Mouse (Mus musculus) MEL (cell line): ENCODE measurements around the gene Has1. TPM values are rescaled to one million over a fixed set of nuclear protein-coding genes. Genes with fewer than 3 reads are reported as not detected.
A peak's percentile ranks its signal among the peaks of the same experiment; 100 is the strongest.

Source experiments
- DNase-seq: peaks from one replicate; pipeline ENCODE4 v3.0.0; 2011; ENCODE audit warnings: low read depth, low spot score
- H3K27ac ChIP-seq: 2 replicates; pipeline ENCODE4 v1.5.1; 2012; ENCODE audit warnings: low read depth, mild to moderate bottlenecking, control low read depth, low read length, moderate library complexity; ENCODE audit not compliant: control insufficient read depth
- H3K27me3 ChIP-seq, 2 experiments: fragments of 150-350 bp in 1 of 2; sonication (generic) in 1 of 2; 2 replicates each; pipeline ENCODE4 v1.6.1; 2012; ENCODE audit warnings: low read length in 2 of 2, mild to moderate bottlenecking in 2 of 2, improper control_type of control experiment in 1 of 2, moderate library complexity in 1 of 2; ENCODE audit not compliant: insufficient read depth in 2 of 2, control insufficient read depth in 1 of 2
- H3K36me3 ChIP-seq, 2 experiments: 2 replicates each; pipeline ENCODE4 v1.6.1; 2012 to 2014; ENCODE audit warnings: low read length in 2 of 2, improper control_type of control experiment in 1 of 2, inconsistent platforms in 1 of 2, mild to moderate bottlenecking in 1 of 2; ENCODE audit not compliant: insufficient read depth in 2 of 2, control insufficient read depth in 1 of 2
- H3K4me1 ChIP-seq, 2 experiments: fragments of 150-350 bp in 1 of 2; sonication (generic) in 1 of 2; 2 replicates each; pipeline ENCODE4 v1.6.1; 2012; ENCODE audit warnings: low read length in 2 of 2, improper control_type of control experiment in 1 of 2, mild to moderate bottlenecking in 1 of 2; ENCODE audit not compliant: insufficient read depth in 2 of 2, control insufficient read depth in 1 of 2
- H3K4me3 ChIP-seq, 2 experiments: fragments of 150-350 bp in 1 of 2; sonication (generic) in 1 of 2; 2 replicates each; pipeline ENCODE4 v1.5.1; 2012; ENCODE audit warnings: low read depth in 2 of 2, low read length in 2 of 2, mild to moderate bottlenecking in 2 of 2, moderate library complexity in 2 of 2, control low read depth in 1 of 2, improper control_type of control experiment in 1 of 2; ENCODE audit not compliant: control insufficient read depth in 1 of 2, insufficient read depth in 1 of 2
- H3K79me2 ChIP-seq: 2 replicates; pipeline ENCODE4 v1.6.1; 2012; ENCODE audit warnings: mild to moderate bottlenecking, low read length, moderate library complexity; ENCODE audit not compliant: control insufficient read depth, poor library complexity, insufficient read depth
- H3K9ac ChIP-seq: 2 replicates; pipeline ENCODE4 v1.6.1; 2012; ENCODE audit warnings: low read depth, mild to moderate bottlenecking, control low read depth, low read length, moderate library complexity; ENCODE audit not compliant: control insufficient read depth, poor library complexity, severe bottlenecking
- H3K9me3 ChIP-seq: fragments of 150-350 bp; sonication (generic); replicated peaks from 2 replicates; pipeline ENCODE4 v1.6.1; 2012; ENCODE audit warnings: mild to moderate bottlenecking, low read length, improper control_type of control experiment, moderate library complexity; ENCODE audit not compliant: insufficient read depth
- MAFK ChIP-seq: IDR thresholded peaks from 2 replicates; pipeline ENCODE4 v1.6.1; 2011; ENCODE audit warnings: low read depth, mild to moderate bottlenecking, low read length, improper control_type of control experiment, borderline replicate concordance
- MAZ ChIP-seq: IDR thresholded peaks from 2 replicates; pipeline ENCODE4 v1.6.1; 2012; ENCODE audit warnings: low read depth, mild to moderate bottlenecking, inconsistent platforms, low read length, improper control_type of control experiment
- NELFE ChIP-seq: IDR thresholded peaks from 2 replicates; pipeline ENCODE4 v1.6.1; 2011; ENCODE audit warnings: low read depth, low read length, improper control_type of control experiment
- RCOR1 ChIP-seq: IDR thresholded peaks from 2 replicates; pipeline ENCODE4 v1.6.1; 2012; ENCODE audit warnings: low read depth, mild to moderate bottlenecking, inconsistent platforms, low read length, improper control_type of control experiment
- SIN3A ChIP-seq: IDR thresholded peaks from 2 replicates; pipeline ENCODE4 v1.6.1; 2012; ENCODE audit warnings: low read length, improper control_type of control experiment, inconsistent platforms
- SMC3 ChIP-seq: IDR thresholded peaks from 2 replicates; pipeline ENCODE4 v1.6.1; 2011; ENCODE audit warnings: low read depth, low read length, improper control_type of control experiment
- TCF12 ChIP-seq: IDR thresholded peaks from 2 replicates; pipeline ENCODE4 v1.6.1; 2014; ENCODE audit warnings: low read depth, mild to moderate bottlenecking, inconsistent platforms, low read length, improper control_type of control experiment, moderate library complexity
- USF1 ChIP-seq: IDR thresholded peaks from 2 replicates; pipeline ENCODE4 v1.6.1; 2014; ENCODE audit warnings: low read depth, mild to moderate bottlenecking, inconsistent platforms, low read length, improper control_type of control experiment, moderate library complexity
- ZMIZ1 ChIP-seq: IDR thresholded peaks from 2 replicates; pipeline ENCODE4 v1.6.1; 2012; ENCODE audit warnings: low read depth, mild to moderate bottlenecking, inconsistent platforms, low read length, improper control_type of control experiment, moderate library complexity
- polyA plus RNA-seq, 2 experiments: library from polyadenylated mRNA; stranded (reverse) in 1 of 2; unstranded in 1 of 2; fragments of >175 nt in 1 of 2; fragments of >200 nt in 1 of 2; gene quantifications; 2 replicates each; pipeline versions ENCODE4 v1.2.1 to v1.2.4; 2012; ENCODE audit warnings: low replicate concordance in 2 of 2, low read depth in 1 of 2; ENCODE audit not compliant: insufficient read length in 2 of 2, insufficient read depth in 1 of 2, missing spikeins in 1 of 2
- total RNA-seq: library from RNA; depleted of rRNA; stranded (reverse); fragments of 300-350 nt; gene quantifications from 2 replicates; pipeline ENCODE4 v1.2.3, GENCODE M21; 2012

Has1 gene
- total and polyA plus RNA-seq, 3 experiments, result 0.13 TPM; not detected in 2

GRCm38 (mm10) chr17:17828191-17828981 is 26.6 kb downstream of the Has1 start:
- Histone ChIP-seq H3K4me1 (peaks cover 2 to 16% of the 10 kb centered on the region in 2 experiments; a peak in 3 of 4 replicates), H3K36me3 (peaks cover 0 to 9% of the 10 kb centered on the region in 2 experiments; a peak in 2 of 4 replicates), H3K4me3 (peak overlapping the region; percentile 66 to 96), H3K9ac (peak overlapping the region; percentile 64), H3K79me2 (no peaks in the 10 kb centered on the region; the same call in 1 of the 2 replicates), H3K27me3 (no peaks in the 10 kb centered on the region), H3K9me3 (no peaks in the 10 kb centered on the region), H3K27ac (peak overlapping the region; percentile 83)
- peak; percentile 46 for DNase-seq
- TF ChIP-seq RCOR1, result 0 out of 2 replicates have a peak, but pooled peaks have one; percentile 21
- no peak for TF ChIP-seq TCF12
- 0 out of 2 replicates have a peak, but pooled peaks have one; percentile 34 for TF ChIP-seq NELFE
- TF ChIP-seq MAZ, result peak; percentile 92

GRCm38 (mm10) chr17:17827658-17828190 is 27.3 kb downstream of the Has1 start:
- peak overlapping the region; percentile 83 for H3K27ac ChIP-seq
- H3K79me2 ChIP-seq, result no peaks in the 10 kb centered on the region; the same call in 1 of the 2 replicates
- peak; percentile 29; the same call in 1 of the 2 replicates for TF ChIP-seq MAZ
- no peak for TF ChIP-seq SMC3
- 0 out of 2 replicates have a peak, but pooled peaks have one; percentile 4 for TF ChIP-seq TCF12
- no peak for TF ChIP-seq SIN3A
- no peak for TF ChIP-seq MAFK
- no peak for TF ChIP-seq ZMIZ1
- TF ChIP-seq NELFE, result 0 out of 2 replicates have a peak, but pooled peaks have one; percentile 13
- TF ChIP-seq USF1, result no peak
- peaks cover 0 to 9% of the 10 kb centered on the region in 2 experiments; a peak in 2 of 4 replicates for H3K36me3 ChIP-seq
- H3K27me3 ChIP-seq, result no peaks in the 10 kb centered on the region
- peaks cover 2 to 16% of the 10 kb centered on the region in 2 experiments; a peak in 3 of 4 replicates for H3K4me1 ChIP-seq
- DNase-seq, result peak; percentile 36
- H3K4me3 ChIP-seq, result peak overlapping the region; percentile 66 to 96
- no peaks in the 10 kb centered on the region for H3K9me3 ChIP-seq
- peak overlapping the region; percentile 64 for H3K9ac ChIP-seq
